Mouse (Mus musculus): ENCODE measurements around the gene Arhgap31. TPM values are rescaled to one million over a fixed set of nuclear protein-coding genes. Genes with fewer than 3 reads are reported as not detected.
A peak's percentile ranks its signal among the peaks of the same experiment; 100 is the strongest.

Arhgap31 gene
- total RNA-seq, 2 experiments from 2014 or later, result 14.7 to 17.8 TPM

GRCm38 (mm10) chr16:38653390-38653871, 59.6 kb downstream of the Arhgap31 start:
- DNase-seq (ENCODE audit: low spot score in 2 of 2), result no peak

GRCm38 (mm10) chr16:38652653-38653052, 60.4 kb downstream of the Arhgap31 start:
- no peak for DNase-seq (ENCODE audit: low spot score in 2 of 2)

GRCm38 (mm10) chr16:38651721-38652231, 61.3 kb downstream of the Arhgap31 start:
- no peak for DNase-seq (ENCODE audit: low spot score in 2 of 2)

- no peak for DNase-seq (ENCODE audit: low spot score in 2 of 2)
Measured at GRCm38 (mm10) chr16:38651306-38651705, 61.8 kb downstream of the Arhgap31 start.

GRCm38 (mm10) chr16:38649431-38649827, 63.6 kb downstream of the Arhgap31 start:
- DNase-seq (ENCODE audit: low spot score in 2 of 2), result no peak

GRCm38 (mm10) chr16:38648783-38649430, 64.2 kb downstream of the Arhgap31 start:
- no peak for DNase-seq (ENCODE audit: low spot score in 2 of 2)

GRCm38 (mm10) chr16:38648155-38648554, 64.9 kb downstream of the Arhgap31 start:
- DNase-seq (ENCODE audit: low spot score in 2 of 2), result no peak

GRCm38 (mm10) chr16:38644455-38644854, 68.6 kb downstream of the Arhgap31 start:
- DNase-seq (ENCODE audit: low spot score in 2 of 2), result no peak

- DNase-seq (ENCODE audit: low spot score in 2 of 2), result no peak
Measured at GRCm38 (mm10) chr16:38637085-38637484, 76.0 kb downstream of the Arhgap31 start.

GRCm38 (mm10) chr16:38636682-38637081, 76.4 kb downstream of the Arhgap31 start:
- no peak for DNase-seq (ENCODE audit: low spot score in 2 of 2)

GRCm38 (mm10) chr16:38635833-38636390, 77.2 kb downstream of the Arhgap31 start:
- no peak for DNase-seq (ENCODE audit: low spot score in 2 of 2)

GRCm38 (mm10) chr16:38632147-38632546, 80.9 kb downstream of the Arhgap31 start:
- peak; percentile 31 to 51 for DNase-seq (ENCODE audit: low spot score in 2 of 2)

GRCm38 (mm10) chr16:38625811-38626369, 87.2 kb downstream of the Arhgap31 start:
- no peak for DNase-seq (ENCODE audit: low spot score in 2 of 2)

GRCm38 (mm10) chr16:38625411-38625810, 87.7 kb downstream of the Arhgap31 start:
- DNase-seq (ENCODE audit: low spot score in 2 of 2), result no peak

GRCm38 (mm10) chr16:38624303-38624702, 88.8 kb downstream of the Arhgap31 start:
- DNase-seq (ENCODE audit: low spot score in 2 of 2), result no peak

- no peak for DNase-seq (ENCODE audit: low spot score in 2 of 2)
Measured at GRCm38 (mm10) chr16:38622283-38622682, 90.8 kb downstream of the Arhgap31 start.

GRCm38 (mm10) chr16:38620696-38621450, 92.2 kb downstream of the Arhgap31 start:
- DNase-seq (ENCODE audit: low spot score in 2 of 2), result no peak

- DNase-seq (ENCODE audit: low spot score in 2 of 2), result peak; percentile 85 to 88
Measured at GRCm38 (mm10) chr16:38619054-38619453, 94.0 kb downstream of the Arhgap31 start.

- DNase-seq (ENCODE audit: low spot score in 2 of 2), result no peak
Measured at GRCm38 (mm10) chr16:38617977-38618376, 95.1 kb downstream of the Arhgap31 start.

- no peak for DNase-seq (ENCODE audit: low spot score in 2 of 2)
Measured at GRCm38 (mm10) chr16:38613646-38614045, 99.4 kb downstream of the Arhgap31 start.

GRCm38 (mm10) chr16:38612646-38613045, 100.4 kb downstream of the Arhgap31 start:
- no peak for DNase-seq (ENCODE audit: low spot score in 2 of 2)

- no peak for DNase-seq (ENCODE audit: low spot score in 2 of 2)
Measured at GRCm38 (mm10) chr16:38609092-38609491, 104.0 kb downstream of the Arhgap31 start.
